Mouse (Mus musculus) retina, adult 2 months (tissue): ENCODE data around the gene Olfr822.
A peak's percentile ranks its signal among the peaks of the same experiment; 100 is the strongest.
"Not testable (repeated sequence)": the region's sequence is repeated elsewhere in the genome, so short reads cannot be mapped to it uniquely, and the experiment has no call there.

Source experiments
- DNase-seq: peaks from one replicate; pipeline ENCODE4 v3.0.0-alpha.2; 2012; ENCODE audit warnings: low read depth, low spot score

Olfr822 gene

DNA sequence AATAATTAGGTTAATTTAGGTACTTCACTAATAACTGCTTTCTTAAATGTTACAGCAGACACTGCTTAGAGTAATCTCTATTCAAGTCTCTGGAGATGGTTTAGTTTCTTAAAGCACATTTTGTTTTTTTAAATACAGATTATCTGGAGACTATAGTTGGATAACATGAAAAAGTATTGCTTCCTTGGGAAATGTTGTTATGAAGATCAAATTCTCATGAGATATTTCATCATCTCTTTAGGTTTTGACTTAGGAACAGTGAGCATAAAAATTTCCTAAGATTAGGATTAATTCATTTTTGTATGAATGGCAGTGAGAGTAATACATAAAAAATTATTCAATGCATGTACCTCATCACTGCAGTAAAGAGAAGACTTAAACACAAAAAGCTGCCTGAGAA is at the start of gene Olfr822:
Olfr822 (plus strand) TSS at position 301 of the 400 bp plus-strand sequence.
- DNase-seq: no peak

DNA sequence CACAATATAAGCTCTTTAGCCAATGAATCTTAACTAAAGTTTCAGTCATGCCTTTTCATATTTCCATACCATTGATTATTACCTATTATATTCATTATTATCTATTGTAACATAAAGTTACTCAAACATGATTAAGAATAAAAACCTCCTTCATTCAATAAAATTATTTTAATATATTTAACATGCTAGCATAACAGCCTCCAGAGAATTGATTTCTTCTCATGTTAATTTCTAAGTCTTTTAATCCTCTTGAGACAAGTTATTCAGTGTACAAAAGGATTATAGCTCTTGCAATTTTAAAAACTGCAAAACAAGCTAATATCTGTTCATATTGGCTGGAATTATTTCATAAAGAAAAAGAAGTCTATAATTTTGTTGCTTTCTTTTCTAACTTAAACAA is 41.0 kb upstream of the Olfr822 start, which contains the start of gene Olfr821:
Olfr821 (plus strand) TSS at position 301 of the 400 bp plus-strand sequence.
- DNase-seq: no peak

DNA sequence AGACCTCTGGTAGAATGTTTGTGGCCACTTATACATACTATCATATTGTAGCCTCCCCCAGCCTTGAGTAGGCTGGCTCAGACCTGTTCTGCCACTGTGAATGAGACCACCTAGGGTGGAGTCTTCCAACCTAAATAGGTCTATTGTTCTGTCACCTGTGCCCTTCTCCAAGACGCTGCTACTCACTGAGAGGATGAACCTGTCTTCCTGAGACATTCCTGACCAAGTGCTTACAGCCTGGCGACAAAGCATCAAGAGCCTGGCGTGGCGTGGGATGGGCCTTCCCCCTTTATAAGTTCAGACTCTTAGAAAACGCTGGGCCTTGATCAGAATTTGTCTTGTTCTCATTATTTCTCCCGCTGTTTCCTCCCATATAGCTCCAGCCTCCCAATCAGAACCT is 33.9 kb upstream of the Olfr822 start:
- DNase-seq: no peak

GRCm38 (mm10) chr10:130092838-130093440 is 21.9 kb downstream of the Olfr822 start:
- DNase-seq: peak; percentile 15

DNA sequence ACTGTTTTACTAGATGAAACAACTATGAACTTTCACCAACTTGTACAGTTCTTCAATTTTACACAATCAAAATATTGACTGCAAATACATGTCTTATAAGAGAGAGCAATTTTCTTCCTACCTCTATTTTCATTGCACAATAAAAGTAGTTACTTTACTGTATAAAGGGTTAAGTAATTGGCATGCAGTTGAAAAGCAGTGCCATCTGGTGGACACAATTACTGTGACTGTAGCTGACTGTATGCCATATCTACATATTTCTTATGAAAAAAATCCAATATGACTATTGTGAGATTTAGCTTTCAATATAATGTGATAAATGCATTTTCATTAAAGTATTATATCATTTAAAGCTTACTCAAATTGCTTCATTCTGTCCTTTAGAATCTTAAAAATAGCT is 25.1 kb downstream of the Olfr822 start:
- DNase-seq: no peak

DNA sequence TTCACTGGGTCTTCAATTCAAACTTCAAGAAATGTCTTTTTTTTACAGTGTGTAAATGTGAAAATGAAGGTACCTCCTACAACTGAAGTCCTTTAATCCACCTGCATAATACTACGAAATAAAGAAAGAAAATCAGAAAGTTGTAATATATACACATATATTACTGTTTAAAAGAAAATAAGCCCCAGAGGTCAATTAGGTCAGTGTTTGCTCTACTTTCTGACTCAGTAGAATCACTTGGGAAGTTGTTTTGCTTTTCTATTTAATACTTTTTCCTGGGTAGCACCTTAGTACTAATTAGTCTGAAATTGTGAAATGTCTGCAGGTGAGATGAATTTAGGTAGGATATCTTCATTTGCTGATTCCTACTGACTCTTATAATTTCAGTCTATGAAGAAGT is 44.3 kb downstream of the Olfr822 start, which contains the start of gene Olfr823:
Olfr823 (minus strand) TSS at position 101 of the 400 bp plus-strand sequence.
- not testable (repeated sequence) for DNase-seq

GRCm38 (mm10) chr10:130116045-130116444 is 45.0 kb downstream of the Olfr822 start:
- not testable (repeated sequence) for DNase-seq
